Mouse (Mus musculus): ENCODE data around the gene Aaed1. TPM values are rescaled to one million over a fixed set of nuclear protein-coding genes. Genes with fewer than 3 reads are reported as not detected.

The Aaed1 gene
- total RNA-seq, 2 experiments from 2014 or later: 10.5 to 15.0 TPM

DNA sequence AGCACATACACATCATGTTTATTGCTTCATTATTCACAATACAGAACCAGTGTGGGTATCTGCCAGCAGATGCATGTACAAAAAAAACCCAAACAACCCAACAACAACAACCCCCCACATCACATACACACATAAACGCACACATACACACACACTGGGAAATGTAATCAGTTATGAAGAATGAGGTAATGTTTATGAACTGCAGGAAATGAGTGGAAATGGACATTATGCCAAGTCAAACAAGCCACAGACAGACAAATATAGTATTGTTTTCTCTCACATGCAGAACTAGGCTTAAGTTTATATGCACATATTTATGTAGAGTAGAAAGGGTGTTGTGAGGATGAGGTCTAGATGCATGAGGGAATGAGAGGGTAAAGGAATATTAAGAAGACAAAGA lies 1.2 kb downstream of the Aaed1 start:
- intact Hi-C loops (cut with DNase I): loop anchor here (5.0 kb wide), 1 partner anchor 56 kb away; no protein-coding TSS in a partner anchor
- DNase-seq (ENCODE audit: low spot score in 2 of 2): no peak

DNA sequence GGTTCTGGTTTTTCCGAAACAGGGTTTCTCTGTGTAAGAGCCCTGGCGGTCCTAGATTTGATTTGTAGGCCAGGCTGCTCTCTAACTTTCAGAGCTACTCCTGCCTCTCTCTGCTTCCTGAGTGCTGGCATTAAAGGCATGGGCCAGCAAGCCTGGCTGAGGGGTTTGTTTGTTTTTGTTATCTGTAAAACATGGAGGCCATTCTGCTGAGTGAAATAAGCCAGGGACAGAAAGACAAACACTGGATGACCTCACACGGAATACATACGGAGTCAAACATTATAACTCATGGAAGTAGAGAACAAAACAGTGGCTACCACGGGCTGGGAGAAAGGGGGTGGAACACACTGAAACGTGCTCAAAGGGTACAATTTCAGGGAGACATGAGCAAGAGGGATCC lies 1.9 kb downstream of the Aaed1 start:
- DNase-seq (ENCODE audit: low spot score in 2 of 2): no peak
- intact Hi-C loops (cut with DNase I): loop anchor here (5.0 kb wide), 1 partner anchor 57 kb away; no protein-coding TSS in a partner anchor

DNA sequence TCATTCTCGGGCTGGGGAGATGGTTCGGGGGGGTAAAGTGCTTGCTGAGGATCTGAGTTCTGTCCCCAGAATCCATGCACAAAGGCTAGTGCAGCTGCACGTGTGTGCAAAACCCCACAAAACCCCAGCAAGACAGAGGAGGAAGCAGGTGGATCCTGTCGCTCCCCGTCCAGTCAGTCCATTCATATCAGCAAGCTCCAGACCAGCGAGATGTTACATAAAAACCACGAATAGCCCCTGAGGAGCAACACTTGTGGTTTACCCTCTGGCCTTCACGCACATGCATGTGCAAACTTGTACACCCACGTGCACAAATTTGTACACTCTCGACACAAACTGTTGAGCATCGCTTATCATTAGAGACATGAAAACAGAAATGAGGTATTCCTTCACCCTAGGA lies 2.7 kb downstream of the Aaed1 start:
- no peak for DNase-seq (ENCODE audit: low spot score in 2 of 2)
- intact Hi-C loops (cut with DNase I): loop anchor here (2.0 to 5.0 kb wide), 4 partner anchors 57 to 208 kb away; no protein-coding TSS in a partner anchor

DNA sequence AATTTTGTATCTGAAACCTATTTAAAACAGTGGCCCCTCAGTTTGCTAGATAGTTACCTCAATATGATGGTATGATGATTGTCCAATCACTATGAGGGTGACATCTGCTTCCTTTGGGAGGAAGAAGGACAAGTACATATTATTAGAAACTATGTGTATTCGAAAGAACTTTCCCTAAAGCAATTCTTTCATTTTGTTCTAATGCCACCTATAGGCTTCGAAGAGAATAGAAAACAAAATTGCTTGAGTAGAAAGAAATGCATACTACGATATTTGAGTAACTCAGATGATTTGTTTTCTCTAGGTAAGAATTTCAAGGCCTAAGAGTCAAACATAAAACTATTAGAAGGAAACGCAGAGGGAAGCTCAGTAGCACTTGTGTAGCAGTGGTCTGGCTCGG lies 3.5 kb downstream of the Aaed1 start:
- no peak for DNase-seq (ENCODE audit: low spot score in 2 of 2)
- intact Hi-C loops (cut with DNase I): loop anchor here (2.0 to 5.0 kb wide), 3 partner anchors 60 to 207 kb away; no protein-coding TSS in a partner anchor

DNA sequence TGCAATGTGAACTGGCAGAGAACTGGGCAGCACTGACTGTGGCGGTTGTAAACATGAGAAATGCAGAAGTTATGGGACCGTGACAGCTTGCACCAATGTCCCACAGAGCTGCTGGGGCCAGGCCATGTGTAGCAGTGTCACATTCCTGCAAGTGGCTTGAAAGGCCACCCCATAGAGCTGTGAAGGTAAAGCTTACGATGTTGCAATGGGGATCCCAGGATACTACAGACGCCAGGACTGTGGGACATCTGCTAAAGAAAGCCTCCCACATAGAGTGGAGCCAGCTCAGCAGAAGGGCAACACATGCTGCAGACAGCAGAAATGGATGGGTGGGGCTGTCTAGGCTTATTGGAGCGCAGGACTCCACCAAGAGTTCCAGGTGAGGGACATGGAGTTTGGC lies 5.0 kb downstream of the Aaed1 start:
- DNase-seq (ENCODE audit: low spot score in 2 of 2): no peak
- intact Hi-C loops (cut with DNase I): loop anchor here (5.0 kb wide), 1 partner anchor 205 kb away; no protein-coding TSS in a partner anchor

DNA sequence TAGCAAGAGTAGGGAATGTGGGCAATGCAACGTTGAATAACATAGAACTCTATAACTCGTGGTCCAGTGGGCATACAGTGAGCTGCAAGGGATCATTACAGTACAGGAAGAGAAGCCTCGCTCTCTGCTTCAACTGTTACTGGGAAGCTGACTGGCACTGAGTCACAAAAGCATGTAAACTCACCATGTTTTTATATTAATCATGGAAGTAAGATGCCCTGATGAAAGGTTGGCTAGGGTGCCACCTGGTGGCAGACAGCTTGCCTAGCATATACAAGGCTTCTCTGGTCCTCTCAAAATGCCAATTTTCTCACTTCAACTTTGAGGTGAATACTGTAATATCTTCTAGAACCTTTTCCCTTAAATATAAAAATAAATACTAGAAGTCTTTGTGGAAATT lies 6.4 kb downstream of the Aaed1 start:
- intact Hi-C loops (cut with DNase I): loop anchor here (5.0 kb wide), 1 partner anchor 204 kb away; no protein-coding TSS in a partner anchor
- DNase-seq (ENCODE audit: low spot score in 2 of 2): peak; percentile 45 to 68

DNA sequence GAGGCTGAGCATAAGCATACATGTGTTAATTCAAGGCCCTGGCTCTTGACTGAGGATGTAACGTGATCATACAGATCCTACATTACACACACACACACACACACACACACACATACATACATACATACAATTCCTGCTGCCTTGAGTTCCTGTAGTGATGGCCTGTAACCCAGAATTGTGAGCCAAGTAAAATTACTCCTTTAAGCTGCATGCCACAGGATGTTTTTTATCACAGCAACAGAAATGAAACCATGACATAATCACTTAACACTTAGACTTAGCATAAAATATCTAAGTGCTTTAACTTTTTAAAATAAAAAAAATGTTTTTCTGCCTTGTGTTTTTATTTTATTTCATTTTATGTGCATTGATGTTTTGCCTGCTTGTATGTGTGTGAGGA lies 13.4 kb downstream of the Aaed1 start:
- intact Hi-C loops (cut with DNase I): no loop called here
- DNase-seq (ENCODE audit: low spot score in 2 of 2): no peak

DNA sequence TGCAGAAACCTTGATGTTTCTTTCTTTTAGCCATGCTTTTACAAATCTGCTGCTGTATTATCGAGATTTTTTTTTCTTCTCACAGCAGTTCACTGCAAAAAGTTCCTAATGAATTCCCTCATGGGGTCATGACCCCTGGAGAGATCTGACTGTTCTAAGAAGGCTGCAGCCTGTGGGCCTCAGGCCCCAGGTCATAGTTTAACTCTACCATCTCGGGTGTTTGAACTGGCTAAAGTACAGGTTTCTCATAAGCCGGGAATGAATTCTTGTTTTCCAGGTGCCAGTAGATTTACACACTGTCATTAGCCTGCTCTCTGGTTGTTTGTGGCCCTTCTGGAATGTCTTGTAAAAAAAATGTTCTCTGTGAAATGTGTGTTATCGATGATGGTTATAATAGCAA lies 25.7 kb downstream of the Aaed1 start:
- intact Hi-C loops (cut with DNase I): no loop called here
- DNase-seq (ENCODE audit: low spot score in 2 of 2): no peak

DNA sequence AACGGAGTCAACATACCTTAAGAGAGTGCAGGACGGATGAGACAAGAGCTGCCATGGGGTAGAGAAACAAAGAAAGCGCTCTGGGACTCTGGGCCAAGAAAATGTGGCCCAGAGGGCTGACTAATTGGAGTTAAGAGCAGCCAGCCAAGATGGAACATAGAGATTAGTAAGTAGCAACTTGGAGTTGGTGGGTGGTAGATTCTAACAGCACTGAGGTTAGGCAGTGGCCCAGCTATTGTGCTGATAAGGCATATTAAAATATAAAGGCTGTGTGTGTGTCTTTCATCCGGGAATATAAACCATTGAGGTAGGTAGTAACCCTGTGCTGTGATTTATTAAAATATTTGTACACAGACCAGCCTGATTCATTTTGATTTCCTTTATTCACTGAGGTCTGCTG lies 26.2 kb downstream of the Aaed1 start:
- intact Hi-C loops (cut with DNase I): no loop called here
- no peak for DNase-seq (ENCODE audit: low spot score in 2 of 2)

DNA sequence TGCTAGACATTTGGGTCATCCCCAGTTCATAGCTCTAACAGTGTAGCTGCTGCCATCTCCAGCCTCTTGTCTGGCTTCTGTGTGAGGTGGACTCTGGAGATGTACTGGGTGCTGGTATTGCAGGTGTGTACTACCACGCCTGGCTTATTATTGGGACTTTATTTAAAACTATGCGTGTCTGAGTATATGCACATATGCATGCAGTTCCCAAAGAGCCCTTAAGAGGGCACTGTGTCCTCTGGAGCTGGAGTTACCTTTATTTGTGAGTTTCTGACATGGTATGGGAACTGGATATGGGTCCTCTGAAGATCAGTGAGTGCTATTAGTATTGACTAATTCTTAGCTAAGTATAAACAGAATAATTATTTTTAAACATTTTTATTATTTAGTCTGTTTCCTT lies 27.8 kb downstream of the Aaed1 start:
- intact Hi-C loops (cut with DNase I): no loop called here
- DNase-seq (ENCODE audit: low spot score in 2 of 2): no peak

DNA sequence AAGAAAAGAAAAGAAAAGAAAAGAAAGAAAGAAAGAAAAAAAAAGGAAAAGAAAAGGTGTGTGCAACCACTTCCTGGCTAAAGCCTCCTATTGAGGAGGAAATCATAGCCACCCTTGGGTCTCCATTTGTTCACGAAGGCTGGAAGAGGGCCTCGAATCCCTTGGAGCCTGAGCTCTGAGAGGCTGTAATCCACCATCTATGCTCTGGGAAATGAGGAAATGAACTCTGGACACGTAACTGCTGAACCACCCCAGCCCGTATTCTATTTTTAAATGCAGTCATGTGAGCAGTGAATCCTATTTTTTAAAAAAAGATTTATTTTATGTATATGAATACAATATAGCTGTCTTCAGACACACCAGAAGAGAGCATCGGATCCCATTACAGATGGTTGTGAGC lies 31.6 kb downstream of the Aaed1 start:
- intact Hi-C loops (cut with DNase I): no loop called here
- DNase-seq (ENCODE audit: low spot score in 2 of 2): no peak

DNA sequence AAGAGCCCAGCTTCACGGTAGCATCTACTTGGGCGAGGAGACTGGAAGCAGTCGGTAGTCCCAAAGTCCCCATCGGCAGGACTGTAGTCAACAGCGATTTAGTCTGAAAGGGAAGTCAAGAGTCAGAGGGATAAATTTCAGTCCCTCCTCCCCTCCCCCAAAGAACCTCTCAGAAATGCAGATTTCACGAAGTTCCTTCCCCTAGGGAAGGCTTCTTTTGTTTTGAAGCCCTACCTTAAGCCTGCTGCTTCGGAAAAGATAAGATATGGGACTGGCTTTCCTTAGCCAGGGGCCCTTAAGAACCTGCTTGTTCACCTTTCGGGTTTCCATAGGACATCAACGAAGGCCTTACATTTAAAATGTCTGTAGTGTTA lies 36.8 kb downstream of the Aaed1 start:
- no peak for DNase-seq (ENCODE audit: low spot score in 2 of 2)

DNA sequence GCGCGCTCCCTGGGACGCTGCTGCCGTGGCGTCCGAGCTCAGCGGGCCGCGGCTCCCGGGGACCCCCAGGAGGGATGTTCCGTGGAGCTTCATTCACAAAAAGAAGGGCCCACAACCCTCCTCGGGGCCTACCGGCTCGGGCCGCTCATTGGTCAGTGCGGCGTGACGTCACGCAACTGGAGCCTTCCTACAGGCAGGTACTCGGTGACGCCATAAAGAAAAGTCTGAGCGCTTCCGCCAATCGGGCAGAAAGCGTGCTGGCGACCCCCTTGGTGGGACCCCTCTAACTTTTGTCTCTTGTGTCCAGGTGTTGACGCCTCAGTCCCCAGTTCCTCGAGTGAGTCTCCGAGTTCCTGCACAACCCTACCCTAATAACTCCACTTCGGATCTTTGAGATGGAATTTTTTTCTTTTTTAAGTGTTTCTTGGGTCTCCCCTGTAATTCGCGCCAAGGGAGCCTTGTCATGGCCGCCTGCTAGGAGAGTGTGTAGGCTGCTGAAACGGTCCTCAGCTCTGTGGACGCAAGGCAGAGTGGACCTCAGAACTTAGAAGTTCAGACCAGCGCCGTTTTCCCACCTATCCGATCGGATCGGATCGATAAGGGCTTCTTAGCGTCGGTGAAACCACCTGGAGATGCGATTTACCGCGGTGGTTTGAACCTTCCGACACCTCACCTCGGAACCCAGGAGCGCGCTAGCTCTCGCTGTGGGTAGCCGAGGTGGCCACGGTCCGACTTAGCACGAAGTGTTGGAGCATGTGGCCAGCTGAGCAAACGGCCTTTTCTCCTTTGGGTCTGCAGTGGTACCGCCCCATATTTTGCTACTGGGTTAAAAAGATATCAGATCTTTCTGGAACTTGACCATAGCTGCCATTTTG lies 37.4 kb downstream of the Aaed1 start, which contains the start of gene Cdc14b:
TSS of gene Cdc14b (minus strand) at position 412 of the 875 bp plus-strand sequence.
- intact Hi-C loops (cut with DNase I): no loop called here
- peak; percentile 35 to 68 for DNase-seq (ENCODE audit: low spot score in 2 of 2)

More for the DNA sequence above, 36.8 kb downstream of the Aaed1 start:
- intact Hi-C loops (cut with DNase I): no loop called here

DNA sequence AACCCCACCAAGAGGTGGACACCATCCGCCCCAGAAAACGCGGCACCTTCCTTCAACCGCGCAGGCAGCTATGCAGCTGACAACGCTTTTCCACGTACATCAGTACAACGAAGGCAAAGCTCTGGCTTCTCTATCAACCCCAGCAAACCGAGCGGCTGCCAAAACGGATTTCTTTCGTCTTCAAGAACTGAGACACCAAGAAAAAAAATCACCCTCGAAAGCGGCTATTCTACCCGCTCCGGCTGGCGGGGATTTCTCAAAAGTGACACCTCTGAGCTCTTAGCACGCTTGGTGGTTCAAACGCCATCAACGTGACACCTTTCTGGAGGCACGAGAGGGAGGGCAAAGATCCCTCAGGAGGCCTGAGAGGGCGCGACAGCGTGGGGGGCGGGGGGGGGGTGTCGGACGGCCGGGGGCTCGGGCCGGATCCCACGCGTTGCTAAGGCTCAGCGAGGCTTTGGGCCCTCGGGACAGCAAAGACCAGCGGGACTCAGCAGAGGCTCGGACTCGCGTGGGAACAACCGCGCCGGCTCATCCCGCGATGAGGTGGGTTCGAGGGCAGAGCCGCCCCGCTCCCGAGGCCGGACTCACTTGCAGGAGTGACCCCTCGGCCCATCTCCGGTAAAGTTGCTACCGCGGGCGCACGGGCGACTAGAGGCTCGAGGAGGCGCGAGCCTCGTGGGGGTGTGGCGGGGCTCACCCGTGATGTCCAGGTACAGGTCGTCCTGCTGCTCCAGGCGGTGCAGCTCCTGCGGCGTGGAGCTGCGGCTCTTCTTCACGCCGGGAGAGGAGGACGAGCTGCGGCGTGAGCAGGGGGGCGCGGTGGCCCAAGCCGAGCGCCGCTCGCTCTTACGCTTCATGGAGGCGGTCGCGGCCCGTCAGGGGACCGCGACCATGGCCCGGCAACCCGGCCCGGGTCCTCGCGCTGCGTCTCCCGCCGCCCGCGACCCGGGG lies 38.3 kb downstream of the Aaed1 start:
- intact Hi-C loops (cut with DNase I): no loop called here
- DNase-seq (ENCODE audit: low spot score in 2 of 2): peak in 1 of 2 experiments; percentile 34

DNA sequence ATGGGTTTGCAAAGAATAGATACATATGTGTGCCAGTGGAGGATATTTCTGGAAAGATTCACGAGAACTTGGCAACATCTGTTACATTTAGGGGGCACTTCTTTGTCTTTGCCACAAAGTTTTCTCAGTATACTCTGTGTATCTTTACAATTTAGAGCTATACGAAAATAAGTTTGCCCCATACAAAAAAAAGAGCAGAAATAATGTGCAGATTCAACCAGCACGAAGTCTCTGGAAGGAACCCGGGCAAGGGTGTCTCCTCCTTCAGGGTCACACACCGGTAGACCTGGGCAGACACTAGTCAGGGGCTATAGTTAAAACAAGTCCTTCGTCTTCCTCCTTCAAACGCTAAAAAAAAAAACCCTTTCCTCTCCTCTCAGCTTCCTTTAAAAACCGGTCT lies 39.2 kb downstream of the Aaed1 start:
- intact Hi-C loops (cut with DNase I): no loop called here
- DNase-seq (ENCODE audit: low spot score in 2 of 2): no peak

DNA sequence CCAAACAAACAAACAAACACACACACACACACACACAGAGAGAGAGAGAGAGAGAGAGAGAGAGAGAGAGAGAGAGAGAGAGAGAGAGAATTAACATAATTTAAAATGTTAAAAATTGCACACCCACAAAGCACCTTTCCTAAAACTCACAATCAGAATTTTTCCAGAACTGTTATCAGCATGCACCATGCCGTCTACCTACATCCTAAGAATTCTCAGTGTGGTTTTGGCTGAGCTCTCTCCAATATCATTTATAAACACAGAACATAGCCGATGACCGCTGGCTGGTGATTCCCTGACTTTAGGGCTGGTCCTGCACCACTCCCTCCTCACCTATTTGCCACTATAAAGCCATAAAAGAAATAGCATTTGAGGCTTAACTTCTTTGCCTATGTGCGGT lies 44.1 kb downstream of the Aaed1 start:
- intact Hi-C loops (cut with DNase I): no loop called here
- DNase-seq (ENCODE audit: low spot score in 2 of 2): no peak

DNA sequence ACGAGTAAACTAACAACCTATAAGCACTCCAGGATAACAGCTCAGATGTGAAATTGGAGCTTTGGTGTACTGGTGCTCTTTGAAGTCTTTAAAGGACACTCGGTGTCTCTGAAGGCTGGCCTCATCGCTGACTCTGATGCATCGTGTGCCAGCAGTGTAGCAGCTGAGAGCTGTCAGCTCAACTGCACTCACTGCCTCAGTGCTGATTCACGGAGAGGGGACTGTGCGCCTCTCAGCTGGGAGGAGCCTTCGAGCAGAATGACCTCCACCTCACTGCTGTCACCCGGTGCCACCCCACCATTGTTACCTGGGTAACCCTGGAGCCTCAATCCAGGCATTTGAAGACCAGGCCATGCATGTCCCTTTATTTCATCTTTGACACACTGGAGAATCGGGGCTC lies 45.4 kb downstream of the Aaed1 start:
- intact Hi-C loops (cut with DNase I): no loop called here
- no peak for DNase-seq (ENCODE audit: low spot score in 2 of 2)

DNA sequence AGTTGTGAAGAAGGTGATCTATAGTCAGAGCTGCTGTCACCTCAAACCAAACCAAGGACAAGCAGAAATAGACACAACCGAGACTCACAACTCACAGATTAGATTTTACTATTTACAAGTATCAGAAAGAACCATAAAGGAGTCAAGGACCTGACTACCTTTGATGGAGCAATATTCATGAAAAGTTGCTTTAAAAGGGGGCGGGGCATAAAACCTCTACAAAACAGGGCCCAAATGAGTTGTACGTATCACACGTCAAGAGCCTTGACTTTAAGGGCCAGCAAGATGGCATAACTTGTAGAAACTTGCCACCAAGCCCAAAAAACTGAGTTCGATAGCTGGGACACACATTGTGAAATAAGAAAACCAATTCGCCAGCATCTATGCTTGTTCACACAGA lies 47.9 kb downstream of the Aaed1 start:
- no peak for DNase-seq (ENCODE audit: low spot score in 2 of 2)
- intact Hi-C loops (cut with DNase I): no loop called here

DNA sequence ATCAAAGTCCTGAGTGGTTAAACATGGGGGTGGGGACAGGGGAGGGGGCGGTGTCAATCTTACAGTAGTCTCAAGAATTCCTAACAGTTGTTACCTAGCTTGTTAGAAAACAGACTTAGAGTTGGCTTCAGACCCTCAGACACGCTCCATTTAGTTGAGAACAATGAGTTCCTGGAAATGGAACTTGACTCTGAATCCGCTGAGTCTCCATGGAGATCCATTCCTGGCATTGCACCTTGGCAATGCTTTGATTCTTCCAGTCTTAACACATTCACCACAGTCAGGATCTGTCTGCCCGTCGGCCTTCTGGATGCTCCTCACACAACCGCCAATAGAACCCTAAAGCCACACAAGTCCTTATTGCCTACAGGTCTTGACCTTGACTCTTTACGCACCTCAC lies 52.6 kb downstream of the Aaed1 start:
- peak in 1 of 2 experiments; percentile 76 for DNase-seq (ENCODE audit: low spot score in 2 of 2)
- intact Hi-C loops (cut with DNase I): no loop called here

DNA sequence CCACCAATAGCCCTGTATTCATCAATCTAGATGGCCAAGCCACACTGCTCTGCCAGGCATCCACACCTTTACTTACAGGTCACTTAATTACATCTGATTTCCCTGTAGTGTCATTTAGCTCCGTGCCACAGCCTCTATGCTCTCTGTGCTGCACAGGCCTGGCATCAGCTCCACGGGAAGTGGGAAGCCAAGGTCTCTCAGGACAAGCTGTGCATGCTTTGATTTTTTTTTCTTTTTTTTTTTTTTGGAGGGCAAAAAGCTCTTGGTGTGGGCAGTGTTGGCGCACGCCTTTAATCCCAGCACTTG lies 54.0 kb downstream of the Aaed1 start:
- intact Hi-C loops (cut with DNase I): no loop called here
- DNase-seq (ENCODE audit: low spot score in 2 of 2): no peak

Data from left cerebral cortex, postnatal 14 days (tissue).